Mouse (Mus musculus) gastrocnemius, postnatal 4 days (tissue): ENCODE data around the gene Fbrsl1. TPM values are rescaled to one million over a fixed set of nuclear protein-coding genes. Genes with fewer than 3 reads are reported as not detected.
A peak's percentile ranks its signal among the peaks of the same experiment; 100 is the strongest.

ENCODE experiments used
- DNase-seq, 2 experiments: peaks; one replicate each; pipeline ENCODE4 v3.0.0; 2021 to 2022; ENCODE audit warnings: low spot score in 2 of 2, mixed read lengths in 2 of 2
- total RNA-seq, 2 experiments: library from RNA; stranded (reverse); gene quantifications; 2 replicates each; pipeline ENCODE4 v1.2.3; 2021

The Fbrsl1 gene
- total RNA-seq, 2 experiments from 2014 or later, result 42.7 to 45.7 TPM

GRCm38 (mm10) chr5:110363822-110364545 lies 84.3 kb downstream of the Fbrsl1 start:
- no peak for DNase-seq

DNA sequence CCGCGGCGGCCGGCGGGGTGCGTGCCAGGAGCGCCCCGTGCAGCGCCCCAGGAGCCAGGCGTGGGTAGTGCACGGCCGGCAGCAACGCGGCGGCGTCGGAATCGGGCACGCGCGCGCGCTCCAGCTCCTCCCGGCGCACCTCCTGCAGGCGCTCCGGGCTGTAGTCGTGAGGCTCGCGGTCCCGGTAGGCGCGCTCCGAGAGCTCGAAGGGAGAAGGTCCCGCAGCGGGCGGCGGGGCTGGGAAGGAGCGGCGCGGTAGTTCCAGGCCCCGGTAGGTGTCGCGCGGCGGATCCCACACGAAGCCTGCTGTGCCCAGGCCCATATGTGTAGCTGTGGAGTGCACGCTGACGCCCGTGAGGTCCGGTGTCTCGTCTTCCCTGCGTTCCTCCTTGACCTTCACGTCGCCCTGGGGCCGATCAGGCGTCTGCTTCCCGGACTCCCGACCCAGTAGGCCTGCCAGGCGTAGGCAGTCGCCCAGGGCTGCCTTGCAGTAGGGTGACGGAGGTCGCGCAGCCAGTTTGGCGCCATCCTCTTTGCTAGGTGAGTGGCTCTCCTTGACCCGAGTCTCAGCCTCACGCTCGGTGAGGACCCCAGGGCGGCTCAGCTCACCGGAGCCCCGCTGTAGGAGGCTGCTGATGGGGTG lies 85.0 kb downstream of the Fbrsl1 start:
- peak; percentile 75 to 84 for DNase-seq

- DNase-seq, result no peak
These were observed 85.5 kb downstream of the Fbrsl1 start for GRCm38 (mm10) chr5:110362813-110363178.

DNA sequence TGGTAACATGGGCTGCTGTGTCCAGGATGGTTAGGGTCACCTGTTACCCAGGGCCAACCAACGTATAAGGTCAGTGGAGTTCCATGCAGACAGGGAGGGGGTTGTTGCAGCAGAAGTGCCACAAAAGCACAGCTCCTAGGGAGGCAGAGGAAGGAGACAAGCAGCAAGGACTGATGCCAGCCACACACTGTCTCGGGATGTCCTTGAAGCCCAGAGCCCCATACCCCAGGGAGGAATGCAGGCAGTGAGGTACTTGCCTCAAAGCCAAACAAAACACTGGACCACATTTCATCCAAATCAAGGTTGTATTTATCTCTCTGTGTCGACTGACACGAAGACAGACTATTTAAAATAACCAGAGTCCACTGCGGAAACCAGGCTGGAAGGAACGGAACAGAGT lies 86.8 kb downstream of the Fbrsl1 start:
- no peak for DNase-seq

GRCm38 (mm10) chr5:110357531-110358179 lies 90.6 kb downstream of the Fbrsl1 start:
- peak in 1 of 2 experiments; percentile 73 for DNase-seq

- DNase-seq, result no peak
These were observed 93.6 kb downstream of the Fbrsl1 start for GRCm38 (mm10) chr5:110354716-110355115.

- no peak for DNase-seq
These were observed 101.3 kb downstream of the Fbrsl1 start for GRCm38 (mm10) chr5:110347006-110347405.

GRCm38 (mm10) chr5:110345553-110345952 lies 102.8 kb downstream of the Fbrsl1 start:
- no peak for DNase-seq

DNA sequence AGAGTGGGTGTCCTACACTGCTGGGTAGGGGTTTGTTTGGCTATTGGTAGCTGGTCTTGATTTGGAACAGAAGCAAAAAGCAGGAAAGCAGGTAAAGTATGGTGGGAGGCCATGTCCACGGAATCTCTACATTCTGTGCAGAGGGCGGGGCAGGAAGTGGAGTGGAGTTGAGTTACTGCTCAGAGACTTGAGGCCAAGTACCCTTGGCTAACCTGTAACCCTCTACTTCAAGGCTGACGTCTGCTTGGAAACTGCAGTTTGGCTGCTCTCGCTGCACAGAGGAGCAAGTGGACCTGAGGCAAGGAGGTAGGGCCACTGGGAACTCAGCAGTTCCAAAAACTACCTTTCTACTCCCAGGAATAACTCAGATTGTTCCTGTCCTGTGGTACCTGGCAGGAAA lies 103.8 kb downstream of the Fbrsl1 start, which contains the start of gene Lrcol1:
Gene Lrcol1, plus strand, starts transcription at position 207 of the 400 bp plus-strand sequence.
- no peak for DNase-seq

- peak in 1 of 2 experiments; percentile 32 for DNase-seq
These were observed 105.5 kb downstream of the Fbrsl1 start, which contains the start of gene P2rx2 for GRCm38 (mm10) chr5:110342648-110343284. Gene P2rx2, minus strand, starts transcription at chr5:110343212.

- DNase-seq, result no peak
These were observed 109.5 kb downstream of the Fbrsl1 start for GRCm38 (mm10) chr5:110338792-110339191.

GRCm38 (mm10) chr5:110330508-110330907 lies 117.8 kb downstream of the Fbrsl1 start:
- DNase-seq, result no peak

DNA sequence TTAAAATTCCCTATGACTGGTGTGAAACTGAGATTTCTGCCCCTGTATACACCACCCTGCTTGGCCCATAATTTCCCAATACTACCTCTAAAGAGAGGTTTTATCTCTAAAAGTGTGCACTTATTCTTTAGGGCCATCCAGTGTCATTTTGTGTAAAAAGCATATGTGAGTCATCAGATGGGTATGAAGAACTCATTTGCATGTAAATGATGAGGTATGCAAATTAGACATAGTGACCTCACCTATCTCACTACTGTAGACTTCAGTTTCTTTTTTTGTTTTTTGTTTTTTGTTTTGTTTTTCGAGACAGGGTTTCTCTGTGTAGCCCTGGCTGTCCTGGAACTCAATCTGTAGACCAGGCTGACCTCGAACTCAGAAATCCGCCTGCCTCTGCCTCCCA lies 135.2 kb downstream of the Fbrsl1 start:
- no peak for DNase-seq

Other genes starting within 250 kb of the Fbrsl1 start
- gene Ankle2, start 217.5 kb downstream of the Fbrsl1 start, total RNA-seq, result 10 to 100 TPM; 35.1 to 40.3 TPM
- gene Pgam5, start 178.6 kb downstream of the Fbrsl1 start, total RNA-seq, result 10 to 100 TPM; 25.1 to 29.8 TPM
- gene Pxmp2, start 162.3 kb downstream of the Fbrsl1 start, total RNA-seq, result 10 to 100 TPM; 22.4 to 23.5 TPM
- 10 to 100 TPM; 14.3 to 15.0 TPM for gene Pole, start 162.2 kb downstream of the Fbrsl1 start, total RNA-seq
- gene P2rx2, start 105.3 kb downstream of the Fbrsl1 start, total RNA-seq, result not detected
- not detected for gene Lrcol1, start 103.8 kb downstream of the Fbrsl1 start, total RNA-seq
- gene Galnt9, start 95.9 kb upstream of the Fbrsl1 start, total RNA-seq, result under 1 TPM; 0.10 to 0.13 TPM
- gene Noc4l, start 204.9 kb upstream of the Fbrsl1 start, total RNA-seq, result 10 to 100 TPM; 16.5 to 18.9 TPM
- gene Ddx51, start 204.9 kb upstream of the Fbrsl1 start, total RNA-seq, result 10 to 100 TPM; 10.9 to 15.6 TPM